Mouse (Mus musculus): ENCODE results near the gene Htr6.

DNA sequence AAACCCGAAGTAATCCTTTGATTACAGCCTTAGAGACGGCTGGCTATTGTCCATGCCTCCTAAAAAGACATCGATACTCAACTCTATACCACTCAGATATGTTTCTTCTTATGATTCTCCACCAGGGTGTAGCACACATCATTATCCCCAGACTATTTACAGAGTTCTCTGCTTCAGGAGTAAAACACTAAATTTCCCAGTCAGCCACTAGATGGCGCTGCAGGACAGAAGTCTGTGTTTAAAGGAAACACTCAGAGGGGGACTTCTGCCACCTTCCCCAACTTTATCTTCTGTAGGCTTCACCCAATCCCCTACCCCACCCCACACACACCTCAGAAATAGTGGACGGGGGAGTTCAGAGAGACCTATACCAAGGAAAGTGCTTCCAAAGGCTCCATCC lies 10.7 kb upstream of the Htr6 start:
- peak; percentile 34 for TF ChIP-seq CTCF (IDR thresholded peaks at IDR 0.05; ENCODE audit: low read depth, low read length)
- TF ChIP-seq EP300 (IDR thresholded peaks at IDR 0.05; ENCODE audit: insufficient read depth, low read depth, low read length) = no peak

Measured in ES-Bruce4 (cell line).